Mouse (Mus musculus) skeletal muscle tissue, adult 2 months (tissue): ENCODE results near the gene Angptl8.
"Not testable (repeated sequence)": the region's sequence is repeated elsewhere in the genome, so short reads cannot be mapped to it uniquely, and the experiment has no call there.

ENCODE experiments used
- DNase-seq: peaks from one replicate; pipeline ENCODE4 v3.0.0-alpha.2; 2012; ENCODE audit warnings: low read depth, low spot score

Angptl8 gene

DNA sequence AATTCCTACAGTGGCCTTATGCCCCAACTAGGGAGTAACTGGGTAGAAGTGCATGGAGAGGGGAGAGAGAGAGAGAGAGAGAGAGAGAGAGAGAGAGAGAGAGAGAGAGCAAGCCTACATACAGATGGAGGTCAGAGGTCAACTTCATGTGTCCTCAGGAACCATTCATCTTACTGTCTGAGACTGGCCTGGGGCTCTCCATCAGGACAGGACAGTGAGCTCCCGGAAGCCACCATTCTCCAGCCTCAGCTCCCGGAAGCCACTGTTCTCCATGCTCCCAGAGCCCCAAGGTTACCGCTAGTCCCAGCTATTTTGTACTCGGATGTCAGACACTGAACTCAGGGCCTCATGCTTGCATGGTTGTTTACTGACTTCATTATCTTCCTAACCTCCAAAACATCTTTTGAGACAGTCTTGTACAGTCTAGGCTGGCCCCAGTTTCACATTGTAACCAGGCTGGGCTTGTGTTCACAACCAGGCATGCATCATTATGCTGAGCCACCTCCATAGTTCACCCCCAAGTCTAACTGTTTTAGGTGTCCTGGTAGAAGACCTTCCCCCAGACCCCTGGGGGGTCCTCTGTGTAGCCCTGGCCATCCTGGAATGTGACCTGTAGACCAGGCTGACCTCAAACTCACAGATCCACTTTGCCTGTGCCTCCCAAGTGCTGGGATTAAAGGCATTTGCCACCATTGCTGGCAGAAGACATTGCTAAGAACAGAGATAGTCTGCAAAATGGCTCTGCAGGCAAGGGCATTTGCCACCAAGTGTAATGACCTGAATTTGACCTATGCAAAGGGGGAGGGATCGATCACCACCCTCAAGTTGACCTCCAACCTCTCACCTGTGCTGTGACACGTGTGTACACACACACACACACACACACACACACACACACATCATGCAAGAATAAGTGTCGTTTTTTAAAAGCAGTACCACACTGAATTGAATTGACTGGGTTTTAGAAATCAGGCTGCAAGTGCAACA, 14.7 kb downstream of the Angptl8 start:
- no peak for DNase-seq

- DNase-seq = no peak
Observed at GRCm38 (mm10) chr9:21851084-21851483, 15.8 kb downstream of the Angptl8 start.

- DNase-seq = peak; percentile 72
Observed at GRCm38 (mm10) chr9:21852128-21853091, 17.1 kb downstream of the Angptl8 start, which contains the start of gene Dock6. Dock6 (minus strand) TSS chr9:21852635.

GRCm38 (mm10) chr9:21853961-21854360, 18.7 kb downstream of the Angptl8 start:
- no peak for DNase-seq

- no peak for DNase-seq
Observed at GRCm38 (mm10) chr9:21854894-21855293, 19.6 kb downstream of the Angptl8 start.

GRCm38 (mm10) chr9:21857501-21857900, 22.2 kb downstream of the Angptl8 start:
- DNase-seq = no peak

GRCm38 (mm10) chr9:21858084-21858483, 22.8 kb downstream of the Angptl8 start:
- no peak for DNase-seq

GRCm38 (mm10) chr9:21859606-21860005, 24.3 kb downstream of the Angptl8 start:
- no peak for DNase-seq

GRCm38 (mm10) chr9:21860349-21860748, 25.0 kb downstream of the Angptl8 start:
- not testable (repeated sequence) for DNase-seq

- no peak for DNase-seq
Observed at GRCm38 (mm10) chr9:21862181-21862580, 26.9 kb downstream of the Angptl8 start.

GRCm38 (mm10) chr9:21865673-21866398, 30.5 kb downstream of the Angptl8 start:
- no peak for DNase-seq

GRCm38 (mm10) chr9:21866641-21867040, 31.3 kb downstream of the Angptl8 start:
- DNase-seq = peak; percentile 32

GRCm38 (mm10) chr9:21867726-21868125, 32.4 kb downstream of the Angptl8 start:
- DNase-seq = no peak

GRCm38 (mm10) chr9:21869290-21869689, 34.0 kb downstream of the Angptl8 start:
- not testable (repeated sequence) for DNase-seq

- peak; percentile 28 for DNase-seq
Observed at GRCm38 (mm10) chr9:21870879-21871524, 35.7 kb downstream of the Angptl8 start.

DNA sequence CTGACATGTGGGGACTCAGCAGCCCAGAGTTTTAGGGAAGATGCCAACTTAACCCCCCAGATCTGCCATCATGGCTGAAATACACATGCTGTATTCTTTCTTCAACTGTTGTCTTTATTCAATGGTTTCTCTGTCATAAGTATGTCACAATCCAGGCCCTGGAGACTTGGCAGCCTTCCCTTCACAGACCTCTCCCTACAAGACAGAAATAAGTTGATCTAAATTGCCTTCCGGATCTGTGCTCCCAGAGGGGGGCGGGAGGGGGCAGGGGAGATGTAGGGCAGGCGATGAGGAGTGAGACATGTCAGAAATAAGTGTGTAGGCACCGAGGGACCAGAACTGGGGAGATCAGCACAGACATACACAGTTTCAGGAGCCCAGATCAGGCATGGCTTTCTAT, 36.9 kb downstream of the Angptl8 start:
- no peak for DNase-seq

GRCm38 (mm10) chr9:21876601-21877000, 41.3 kb downstream of the Angptl8 start:
- no peak for DNase-seq
